Mouse (Mus musculus): ENCODE measurements around the gene Gm3383. TPM values are rescaled to one million over a fixed set of nuclear protein-coding genes. Genes with fewer than 3 reads are reported as not detected.
"Not testable (repeated sequence)": the region's sequence is repeated elsewhere in the genome, so short reads cannot be mapped to it uniquely, and the experiment has no call there.

Gm3383 gene
- 1.8 and 2.2 TPM in 2 replicates for polyA plus RNA-seq (2012; rRNA removed)

GRCm38 (mm10) chr14:5807882-5808281 is at the start of gene Gm3383:
Gm3383 (minus strand) TSS chr14:5807982.
- H3K4me3 ChIP-seq (ENCODE audit: insufficient read depth, low read length); H3K27ac ChIP-seq (ENCODE audit: insufficient read depth, low read length); H3K4me1 ChIP-seq (ENCODE audit: control insufficient read depth, insufficient read depth, low read length): not testable (repeated sequence)

- H3K4me3 ChIP-seq (ENCODE audit: insufficient read depth, low read length); H3K27ac ChIP-seq (ENCODE audit: insufficient read depth, low read length); H3K4me1 ChIP-seq (ENCODE audit: control insufficient read depth, insufficient read depth, low read length): not testable (repeated sequence)
Observed at GRCm38 (mm10) chr14:5855911-5856310, 48.1 kb upstream of the Gm3383 start.

- H3K4me1 ChIP-seq (ENCODE audit: control insufficient read depth, insufficient read depth, low read length); H3K27ac ChIP-seq (ENCODE audit: insufficient read depth, low read length); H3K4me3 ChIP-seq (ENCODE audit: insufficient read depth, low read length): not testable (repeated sequence)
Observed at GRCm38 (mm10) chr14:5830229-5830628, 22.4 kb upstream of the Gm3383 start, which contains the start of gene Gm3424. Gm3424 (minus strand) TSS chr14:5830329.

- H3K4me3 ChIP-seq (ENCODE audit: insufficient read depth, low read length); H3K27ac ChIP-seq (ENCODE audit: insufficient read depth, low read length); H3K4me1 ChIP-seq (ENCODE audit: control insufficient read depth, insufficient read depth, low read length): not testable (repeated sequence)
Observed at GRCm38 (mm10) chr14:5812699-5813356, 5.0 kb upstream of the Gm3383 start.

- H3K4me3 ChIP-seq (ENCODE audit: insufficient read depth, low read length); H3K4me1 ChIP-seq (ENCODE audit: control insufficient read depth, insufficient read depth, low read length); H3K27ac ChIP-seq (ENCODE audit: insufficient read depth, low read length): not testable (repeated sequence)
Observed at GRCm38 (mm10) chr14:5741477-5741876, 66.3 kb downstream of the Gm3383 start, which contains the start of gene Gm3373. Gm3373 (minus strand) TSS chr14:5741577.

GRCm38 (mm10) chr14:5687357-5687756 is 120.4 kb downstream of the Gm3383 start, which contains the start of gene Gm9603:
Gm9603 (minus strand) TSS chr14:5687457.
- not testable (repeated sequence) for H3K27ac ChIP-seq (ENCODE audit: insufficient read depth, low read length); H3K4me1 ChIP-seq (ENCODE audit: control insufficient read depth, insufficient read depth, low read length); H3K4me3 ChIP-seq (ENCODE audit: insufficient read depth, low read length)

- H3K4me1 ChIP-seq (ENCODE audit: control insufficient read depth, insufficient read depth, low read length): not testable (repeated sequence)
Observed at GRCm38 (mm10) chr14:5632928-5633327, 174.9 kb downstream of the Gm3383 start, which contains the start of gene Gm8265. Gm8265 (minus strand) TSS chr14:5633028.

More at GRCm38 (mm10) chr14:5632928-5633327, 174.9 kb downstream of the Gm3383 start, which contains the start of gene Gm8265:
- H3K4me3 ChIP-seq (ENCODE audit: insufficient read depth, low read length); H3K27ac ChIP-seq (ENCODE audit: insufficient read depth, low read length): not testable (repeated sequence)

Other genes with a start within 250 kb of the Gm3383 start
- not detected in 2 replicates for gene Gm8265, start 175.0 kb downstream of the Gm3383 start, polyA plus RNA-seq (2012; rRNA removed)
- not detected in 2 replicates for gene Gm9603, start 120.5 kb downstream of the Gm3383 start, polyA plus RNA-seq (2012; rRNA removed)
- 0.19 and 0.54 TPM in 2 replicates for gene Gm3373, start 66.4 kb downstream of the Gm3383 start, polyA plus RNA-seq (2012; rRNA removed)
- gene Gm3424, start 22.3 kb upstream of the Gm3383 start, polyA plus RNA-seq (2012; rRNA removed): not detected in 2 replicates
- gene Gm8237, start 72.4 kb upstream of the Gm3383 start, polyA plus RNA-seq (2012; rRNA removed): 0.15 and 0.31 TPM in 2 replicates
- 1.3 and 1.5 TPM in 2 replicates for gene Gm3248, start 153.8 kb upstream of the Gm3383 start, polyA plus RNA-seq (2012; rRNA removed)
- gene Gm3453, start 171.2 kb upstream of the Gm3383 start, polyA plus RNA-seq (2012; rRNA removed): not detected in 2 replicates

All from cortical plate, adult 2 months (tissue).